Mouse (Mus musculus) limb, embryonic 11.5 days (tissue): Measurements from ENCODE around the gene Gm17606. TPM values are rescaled to one million over a fixed set of nuclear protein-coding genes. Genes with fewer than 3 reads are reported as not detected.
A peak's percentile ranks its signal among the peaks of the same experiment; 100 is the strongest.
"Not testable (repeated sequence)": the region's sequence is repeated elsewhere in the genome, so short reads cannot be mapped to it uniquely, and the experiment has no call there.

Experiments used
- ATAC-seq: fragments of 200-750 bp; cut with Nextera tagmentation; 2 replicates; pipeline ENCODE4 v1.8.0; 2017; ENCODE audit warnings: low read depth; ENCODE audit not compliant: insufficient number of reproducible peaks, low FRiP score, low TSS enrichment
- DNase-seq: peaks from one replicate; pipeline ENCODE4 v3.0.0-alpha.2; 2015; ENCODE audit warnings: low spot score
- H3K27ac ChIP-seq: fragments of 300-500 bp; sonication (generic); replicated peaks from 2 replicates; pipeline ENCODE4 v1.5.1; 2014; ENCODE audit warnings: low read depth, mild to moderate bottlenecking, low read length
- H3K27me3 ChIP-seq: fragments of 300-500 bp; sonication (generic); 2 replicates; pipeline ENCODE4 v1.6.1; 2014; ENCODE audit warnings: mild to moderate bottlenecking, low read length, mixed read lengths; ENCODE audit not compliant: control insufficient read depth, insufficient read depth
- H3K36me3 ChIP-seq: fragments of 300-500 bp; sonication (generic); 2 replicates; pipeline ENCODE4 v1.6.1; 2014; ENCODE audit warnings: mild to moderate bottlenecking, low read length, moderate library complexity, mixed read lengths; ENCODE audit not compliant: control insufficient read depth, insufficient read depth
- H3K4me1 ChIP-seq: fragments of 300-500 bp; sonication (generic); 2 replicates; pipeline ENCODE4 v1.6.1; 2014; ENCODE audit warnings: low read length, mixed read lengths; ENCODE audit not compliant: control insufficient read depth, insufficient read depth
- H3K4me2 ChIP-seq: fragments of 300-500 bp; sonication (generic); 2 replicates; pipeline ENCODE4 v1.6.1; 2014; ENCODE audit warnings: low read depth, mild to moderate bottlenecking, moderate library complexity; ENCODE audit not compliant: severe bottlenecking
- H3K4me3 ChIP-seq: fragments of 300-500 bp; sonication (generic); 2 replicates; pipeline ENCODE4 v1.5.1; 2014; ENCODE audit warnings: low read depth, low read length
- H3K9ac ChIP-seq: fragments of 300-500 bp; sonication (generic); 2 replicates; pipeline ENCODE4 v1.6.1; 2014; ENCODE audit warnings: mild to moderate bottlenecking, low read length
- H3K9me3 ChIP-seq: fragments of 300-500 bp; sonication (generic); 2 replicates; pipeline ENCODE4 v1.6.1; 2016; ENCODE audit warnings: low read length; ENCODE audit not compliant: control insufficient read depth
- WGBS: fragments of 180-500 bp; shearing (Covaris S2); extraction: QIAGEN DNeasy Blood & Tissue Kit; methylation state at CpG from one replicate; pipeline ENCODE4 v1.1.7; 2014; 5-methylcytosine and 5-hydroxymethylcytosine counted together
- polyA plus RNA-seq: library from polyadenylated mRNA; unstranded; fragments of >200 nt; fragmentation: Nextera tagmentation; extraction: Ambion mirVana; gene quantifications from 2 replicates; pipeline ENCODE4 v1.2.1, GENCODE M21; 2014

Gene Gm17606
- polyA plus RNA-seq, 1 experiment from 2014 or later: not detected

- no peaks in the 10 kb centered on the region for H3K27me3 ChIP-seq
- under 1% methylated on average over 46 of the region's 46 CpGs for WGBS
- H3K4me1 ChIP-seq: peaks cover 3% of the 10 kb centered on the region; the same call in 1 of the 2 replicates
- DNase-seq (peak; percentile 97), ATAC-seq (peak; percentile 97)
- peak overlapping the region; percentile 67 for H3K4me3 ChIP-seq
- H3K9ac ChIP-seq: peak overlapping the region; percentile 93
- H3K9me3 ChIP-seq: no peaks in the 10 kb centered on the region; the same call in 1 of the 2 replicates
- peak overlapping the region; percentile 55 for H3K4me2 ChIP-seq
- H3K27ac ChIP-seq: peak overlapping the region; percentile 77; the same call in 1 of the 2 replicates
- no peaks in the 10 kb centered on the region for H3K36me3 ChIP-seq
These were observed 37.6 kb upstream of the Gm17606 start for GRCm38 (mm10) chr14:54603038-54603654.

GRCm38 (mm10) chr14:54603686-54604085 lies 37.1 kb upstream of the Gm17606 start:
- DNase-seq (no peak), ATAC-seq (no peak)
- Histone ChIP-seq H3K27ac (no peak overlapping the region), H3K9me3 (no peaks in the 10 kb centered on the region; the same call in 1 of the 2 replicates), H3K4me2 (peak overlapping the region; percentile 37), H3K9ac (peak overlapping the region; percentile 93; the same call in 1 of the 2 replicates), H3K4me1 (peaks cover 3% of the 10 kb centered on the region; the same call in 1 of the 2 replicates), H3K4me3 (peak overlapping the region; percentile 67; the same call in 1 of the 2 replicates), H3K27me3 (no peaks in the 10 kb centered on the region), H3K36me3 (no peaks in the 10 kb centered on the region)
- WGBS: 83% methylated on average over 8 of the region's 8 CpGs

GRCm38 (mm10) chr14:54605752-54606321 lies 34.9 kb upstream of the Gm17606 start, which contains the start of gene 4931414P19Rik:
TSS of gene 4931414P19Rik (minus strand) at chr14:54605993.
- WGBS: under 1% methylated on average over 39 of the region's 39 CpGs
- peak within 1 kb of the TSS; percentile 46 for H3K4me3 ChIP-seq
- peak within 1 kb of the TSS; percentile 65 for H3K4me2 ChIP-seq
- peak within 1 kb of the TSS; percentile 62; the same call in 1 of the 2 replicates for H3K27ac ChIP-seq
- peaks cover 3% of the 10 kb centered on the region; the same call in 1 of the 2 replicates for H3K4me1 ChIP-seq
- DNase-seq (peak; percentile 81), ATAC-seq (0 out of 2 replicates have a peak, but pooled peaks have one; percentile 18)
- H3K27me3 ChIP-seq: no peaks in the 10 kb centered on the region
- H3K9me3 ChIP-seq: no peaks in the 10 kb centered on the region
- peak within 1 kb of the TSS; percentile 66 for H3K9ac ChIP-seq
- no peaks in the 10 kb centered on the region for H3K36me3 ChIP-seq

GRCm38 (mm10) chr14:54607226-54607625 lies 33.5 kb upstream of the Gm17606 start:
- Histone ChIP-seq H3K36me3 (peaks cover 2% of the 10 kb centered on the region; the same call in 1 of the 2 replicates), H3K27me3 (no peaks in the 10 kb centered on the region), H3K9me3 (no peaks in the 10 kb centered on the region), H3K9ac (no peak overlapping the region), H3K4me1 (peaks cover 3% of the 10 kb centered on the region; the same call in 1 of the 2 replicates), H3K27ac (no peak overlapping the region), H3K4me3 (no peak overlapping the region), H3K4me2 (no peak overlapping the region)
- 62% methylated on average over 8 of the region's 8 CpGs for WGBS
- DNase-seq (no peak), ATAC-seq (no peak)

- Histone ChIP-seq H3K4me3 (no peak overlapping the region), H3K27ac (no peak overlapping the region), H3K4me1 (peaks cover 3% of the 10 kb centered on the region; the same call in 1 of the 2 replicates), H3K9me3 (no peaks in the 10 kb centered on the region), H3K36me3 (peaks cover 7% of the 10 kb centered on the region), H3K9ac (no peak overlapping the region), H3K27me3 (no peaks in the 10 kb centered on the region), H3K4me2 (no peak overlapping the region)
- 70% methylated on average over 4 of the region's 4 CpGs for WGBS
- no peak for DNase-seq
- ATAC-seq: no peak
These were observed 31.5 kb upstream of the Gm17606 start for GRCm38 (mm10) chr14:54609245-54609644.

- Histone ChIP-seq H3K4me2 (no peak overlapping the region), H3K4me3 (no peak overlapping the region), H3K27me3 (no peaks in the 10 kb centered on the region), H3K36me3 (peaks cover 7% of the 10 kb centered on the region), H3K4me1 (no peaks in the 10 kb centered on the region), H3K9ac (no peak overlapping the region), H3K27ac (no peak overlapping the region), H3K9me3 (no peaks in the 10 kb centered on the region)
- DNase-seq: no peak
- 90% methylated on average over 4 of the region's 4 CpGs for WGBS
- no peak for ATAC-seq
These were observed 30.8 kb upstream of the Gm17606 start for GRCm38 (mm10) chr14:54609962-54610361.

- DNase-seq (no peak), ATAC-seq (no peak)
- Histone ChIP-seq H3K9ac (no peak overlapping the region), H3K4me2 (no peak overlapping the region), H3K9me3 (no peaks in the 10 kb centered on the region), H3K36me3 (peaks cover 8% of the 10 kb centered on the region), H3K4me1 (no peaks in the 10 kb centered on the region), H3K27ac (no peak overlapping the region), H3K4me3 (no peak overlapping the region), H3K27me3 (no peaks in the 10 kb centered on the region)
- 76% methylated on average over 6 of the region's 6 CpGs for WGBS
These were observed 30.1 kb upstream of the Gm17606 start for GRCm38 (mm10) chr14:54610648-54611047.

GRCm38 (mm10) chr14:54614130-54614529 lies 26.6 kb upstream of the Gm17606 start:
- not testable (repeated sequence) for H3K27ac ChIP-seq, H3K36me3 ChIP-seq, H3K4me3 ChIP-seq, DNase-seq, H3K27me3 ChIP-seq, H3K9me3 ChIP-seq, ATAC-seq, H3K9ac ChIP-seq, H3K4me1 ChIP-seq, H3K4me2 ChIP-seq
- WGBS: 94% methylated on average over 16 of the region's 16 CpGs
